Mouse (Mus musculus): ENCODE measurements around the gene Sap30bp. TPM values are rescaled to one million over a fixed set of nuclear protein-coding genes. Genes with fewer than 3 reads are reported as not detected.

The Sap30bp gene
- total and polyA plus RNA-seq, 3 experiments, result 49.1 to 69.2 TPM; not detected in 1

GRCm38 (mm10) chr11:116004840-116005700, 72.0 kb downstream of the Sap30bp start (continued):
- TF ChIP-seq POLR2AphosphoS5 (IDR thresholded peaks at IDR 0.05; ENCODE audit: borderline replicate concordance, low read depth, low read length), result no peak; the same call in 1 of the 2 replicates
- TF ChIP-seq HCFC1 (IDR thresholded peaks at IDR 0.05; ENCODE audit: low read depth, low read length), result peak; percentile 67
- TF ChIP-seq BHLHE40 (IDR thresholded peaks at IDR 0.05; ENCODE audit: borderline replicate concordance, low read depth, low read length), result 0 out of 2 replicates have a peak, but pooled peaks have one; percentile 27
- 0 out of 2 replicates have a peak, but pooled peaks have one; percentile 39 for TF ChIP-seq MEF2A (IDR thresholded peaks at IDR 0.05; ENCODE audit: extremely low read depth, insufficient replicate concordance, low read depth, low read length, poor library complexity, severe bottlenecking)

- Histone ChIP-seq H3K79me2 (ENCODE audit: control insufficient read depth, insufficient read depth, low read length, poor library complexity) (peaks cover under 1% of the 10 kb centered on the region; the same call in 1 of the 2 replicates), H3K27me3 (ENCODE audit: control insufficient read depth in 1 of 2, insufficient read depth in 2 of 2, low read length in 2 of 2) (no peaks in the 10 kb centered on the region), H3K9ac (ENCODE audit: control insufficient read depth, low read depth, low read length, poor library complexity, severe bottlenecking) (peak overlapping the region; percentile 80), H3K9me3 (replicated peaks; ENCODE audit: insufficient read depth, low read length) (no peaks in the 10 kb centered on the region), H3K4me1 (ENCODE audit: control insufficient read depth in 1 of 2, insufficient read depth in 2 of 2, low read length in 2 of 2) (peaks cover 5 to 15% of the 10 kb centered on the region in 2 experiments), H3K4me3 (ENCODE audit: control insufficient read depth in 1 of 2, insufficient read depth in 1 of 2, low read depth in 2 of 2, low read length in 2 of 2) (peak overlapping the region; percentile 56 to 68), H3K36me3 (ENCODE audit: control insufficient read depth in 1 of 2, insufficient read depth in 2 of 2, low read length in 2 of 2) (peaks cover 0 to 8% of the 10 kb centered on the region in 2 experiments; a peak in 2 of 4 replicates), H3K27ac (ENCODE audit: control insufficient read depth, low read depth, low read length) (peak overlapping the region; percentile 77)
- TF ChIP-seq KAT2A (conservative IDR thresholded peaks at IDR 0.05; ENCODE audit: low read depth, low read length) (no peak), ZMIZ1 (IDR thresholded peaks at IDR 0.05; ENCODE audit: low read depth, low read length) (no peak), CHD1 (IDR thresholded peaks at IDR 0.05; ENCODE audit: low read depth, low read length) (no peak), EP300 (IDR thresholded peaks at IDR 0.05; ENCODE audit: low read depth in 1 of 2, low read length in 2 of 2) (no peak), ETS1 (IDR thresholded peaks at IDR 0.05; ENCODE audit: low read depth, low read length) (no peak), UBTF (IDR thresholded peaks at IDR 0.05; ENCODE audit: borderline replicate concordance, insufficient read depth, low read depth, low read length) (no peak), POLR2A (IDR thresholded peaks at IDR 0.05; ENCODE audit: control insufficient read depth in 1 of 2, insufficient read depth in 1 of 2, low read depth in 1 of 2, low read length in 2 of 2, poor library complexity in 1 of 2) (peak in 1 of 2 experiments; percentile 10; a peak in 1 of 4 replicates), ZNF384 (IDR thresholded peaks at IDR 0.05; ENCODE audit: low read depth, low read length) (no peak), MYB (IDR thresholded peaks at IDR 0.05; ENCODE audit: low read depth, low read length) (0 out of 2 replicates have a peak, but pooled peaks have one; percentile 30)
- peak; percentile 50 for DNase-seq (ENCODE audit: low read depth, low spot score)
These were observed 72.8 kb downstream of the Sap30bp start for GRCm38 (mm10) chr11:116005701-116006419.

Measured in MEL (cell line).